Mouse (Mus musculus): ENCODE measurements around the gene Ankrd40.

DNA sequence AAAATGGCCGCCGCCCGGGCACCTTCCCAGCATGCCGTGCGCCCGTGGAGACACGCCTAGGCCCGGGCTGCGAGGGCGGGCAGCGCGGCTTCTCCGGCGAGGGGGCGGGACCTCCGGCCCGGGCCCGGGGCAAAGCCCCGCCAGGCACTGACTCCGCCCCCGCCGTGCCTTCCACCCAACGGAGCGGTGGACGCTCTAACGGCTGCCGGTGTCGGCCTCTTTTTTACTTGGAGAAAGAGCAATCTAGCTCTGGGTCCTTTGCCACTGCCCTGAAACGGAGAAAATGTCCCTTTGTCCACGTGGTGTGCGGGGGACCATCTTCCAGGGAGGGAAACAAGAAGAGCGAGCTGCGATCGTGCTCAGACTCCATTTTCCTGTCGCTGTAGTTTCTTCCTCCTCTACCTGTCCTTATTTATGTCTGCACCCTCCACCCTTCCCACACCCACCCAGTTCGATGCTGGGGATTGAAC is 5.8 kb upstream of the Ankrd40 start, which contains the start of gene Luc7l3:
- TF ChIP-seq CTCF (IDR thresholded peaks at IDR 0.05; ENCODE audit: extremely low read depth, insufficient read length, insufficient replicate concordance, low read depth, low read length): no peak
- peak; percentile 86 for TF ChIP-seq POLR2A (IDR thresholded peaks at IDR 0.05; ENCODE audit: low read depth, low read length)

All from small intestine, adult 2 months (tissue).